Mouse (Mus musculus): ENCODE measurements around the gene Ier2. TPM values are rescaled to one million over a fixed set of nuclear protein-coding genes. Genes with fewer than 3 reads are reported as not detected.

Gene Ier2
- polyA plus RNA-seq, 1 experiment from 2014 or later, result 52.3 TPM

GRCm38 (mm10) chr8:84706610-84707266 is 44.1 kb upstream of the Ier2 start:
- Histone ChIP-seq H3K9ac (ENCODE audit: low read depth, low read length) (peak overlapping the region; percentile 72), H3K4me1 (ENCODE audit: control insufficient read depth, insufficient read depth, low read length) (peaks cover 50% of the 10 kb centered on the region), H3K4me2 (peak overlapping the region; percentile 57), H3K27ac (ENCODE audit: low read depth, low read length) (peak overlapping the region; percentile 79), H3K4me3 (ENCODE audit: low read depth, low read length) (peak overlapping the region; percentile 51), H3K9me3 (replicated peaks; ENCODE audit: control insufficient read depth, low read length) (no peaks in the 10 kb centered on the region), H3K27me3 (ENCODE audit: control insufficient read depth, insufficient read depth, low read length) (peaks cover 76% of the 10 kb centered on the region), H3K36me3 (ENCODE audit: control insufficient read depth, insufficient read depth, low read length) (no peaks in the 10 kb centered on the region)
- WGBS (ENCODE audit: insufficient replicate concordance), result 3% methylated on average over 45 of the region's 45 CpGs
- ATAC-seq (replicated peaks; ENCODE audit: insufficient number of reproducible peaks, low FRiP score, low TSS enrichment), result no peak; the same call in 1 of the 2 replicates

GRCm38 (mm10) chr8:84705960-84706359 is 43.3 kb upstream of the Ier2 start:
- Histone ChIP-seq H3K9me3 (replicated peaks; ENCODE audit: control insufficient read depth, low read length) (no peaks in the 10 kb centered on the region), H3K4me1 (ENCODE audit: control insufficient read depth, insufficient read depth, low read length) (peaks cover 52% of the 10 kb centered on the region), H3K4me3 (ENCODE audit: low read depth, low read length) (peak overlapping the region; percentile 51), H3K27ac (ENCODE audit: low read depth, low read length) (peak overlapping the region; percentile 91), H3K27me3 (ENCODE audit: control insufficient read depth, insufficient read depth, low read length) (peaks cover 70% of the 10 kb centered on the region), H3K9ac (ENCODE audit: low read depth, low read length) (peak overlapping the region; percentile 74), H3K36me3 (ENCODE audit: control insufficient read depth, insufficient read depth, low read length) (no peaks in the 10 kb centered on the region), H3K4me2 (peak overlapping the region; percentile 79)
- ATAC-seq (replicated peaks; ENCODE audit: insufficient number of reproducible peaks, low FRiP score, low TSS enrichment), result no peak
- 3% methylated on average over 12 of the region's 12 CpGs for WGBS (ENCODE audit: insufficient replicate concordance)

- Histone ChIP-seq H3K9me3 (replicated peaks; ENCODE audit: control insufficient read depth, low read length) (no peaks in the 10 kb centered on the region), H3K4me1 (ENCODE audit: control insufficient read depth, insufficient read depth, low read length) (peaks cover 56% of the 10 kb centered on the region), H3K4me3 (ENCODE audit: low read depth, low read length) (peak overlapping the region; percentile 51), H3K27me3 (ENCODE audit: control insufficient read depth, insufficient read depth, low read length) (peaks cover 66% of the 10 kb centered on the region), H3K27ac (ENCODE audit: low read depth, low read length) (peak overlapping the region; percentile 91), H3K9ac (ENCODE audit: low read depth, low read length) (peak overlapping the region; percentile 74), H3K36me3 (ENCODE audit: control insufficient read depth, insufficient read depth, low read length) (no peaks in the 10 kb centered on the region), H3K4me2 (peak overlapping the region; percentile 79)
- no peak for ATAC-seq (replicated peaks; ENCODE audit: insufficient number of reproducible peaks, low FRiP score, low TSS enrichment)
- WGBS (ENCODE audit: insufficient replicate concordance), result 2% methylated on average over 59 of the region's 61 CpGs
These were observed 42.5 kb upstream of the Ier2 start for GRCm38 (mm10) chr8:84704867-84705831.

GRCm38 (mm10) chr8:84704356-84704755 is 41.7 kb upstream of the Ier2 start:
- H3K9me3 ChIP-seq (replicated peaks; ENCODE audit: control insufficient read depth, low read length), result no peaks in the 10 kb centered on the region
- peak overlapping the region; percentile 72 for H3K9ac ChIP-seq (ENCODE audit: low read depth, low read length)
- peak overlapping the region; percentile 91 for H3K27ac ChIP-seq (ENCODE audit: low read depth, low read length)
- WGBS (ENCODE audit: insufficient replicate concordance), result 2% methylated on average over 16 of the region's 16 CpGs
- H3K4me2 ChIP-seq, result peak overlapping the region; percentile 79
- ATAC-seq (replicated peaks; ENCODE audit: insufficient number of reproducible peaks, low FRiP score, low TSS enrichment), result 0 out of 2 replicates have a peak, but pooled peaks have one; percentile 24
- H3K36me3 ChIP-seq (ENCODE audit: control insufficient read depth, insufficient read depth, low read length), result no peaks in the 10 kb centered on the region
- peak overlapping the region; percentile 51 for H3K4me3 ChIP-seq (ENCODE audit: low read depth, low read length)
- peaks cover 57% of the 10 kb centered on the region for H3K4me1 ChIP-seq (ENCODE audit: control insufficient read depth, insufficient read depth, low read length)
- H3K27me3 ChIP-seq (ENCODE audit: control insufficient read depth, insufficient read depth, low read length), result peaks cover 66% of the 10 kb centered on the region

GRCm38 (mm10) chr8:84703466-84704249 is 41.0 kb upstream of the Ier2 start:
- H3K4me1 ChIP-seq (ENCODE audit: control insufficient read depth, insufficient read depth, low read length), result peaks cover 51% of the 10 kb centered on the region
- ATAC-seq (replicated peaks; ENCODE audit: insufficient number of reproducible peaks, low FRiP score, low TSS enrichment), result no peak
- H3K4me3 ChIP-seq (ENCODE audit: low read depth, low read length), result peak overlapping the region; percentile 51
- peak overlapping the region; percentile 91 for H3K27ac ChIP-seq (ENCODE audit: low read depth, low read length)
- H3K9ac ChIP-seq (ENCODE audit: low read depth, low read length), result peak overlapping the region; percentile 72
- WGBS (ENCODE audit: insufficient replicate concordance), result 7% methylated on average over 38 of the region's 38 CpGs
- peaks cover 61% of the 10 kb centered on the region for H3K27me3 ChIP-seq (ENCODE audit: control insufficient read depth, insufficient read depth, low read length)
- no peaks in the 10 kb centered on the region for H3K36me3 ChIP-seq (ENCODE audit: control insufficient read depth, insufficient read depth, low read length)
- H3K9me3 ChIP-seq (replicated peaks; ENCODE audit: control insufficient read depth, low read length), result no peaks in the 10 kb centered on the region
- peak overlapping the region; percentile 79 for H3K4me2 ChIP-seq

- peak overlapping the region; percentile 72 for H3K9ac ChIP-seq (ENCODE audit: low read depth, low read length)
- H3K4me2 ChIP-seq, result peak overlapping the region; percentile 79
- WGBS (ENCODE audit: insufficient replicate concordance), result 69% methylated on average over 6 of the region's 6 CpGs
- H3K4me3 ChIP-seq (ENCODE audit: low read depth, low read length), result peak overlapping the region; percentile 51
- H3K4me1 ChIP-seq (ENCODE audit: control insufficient read depth, insufficient read depth, low read length), result peaks cover 48% of the 10 kb centered on the region
- H3K9me3 ChIP-seq (replicated peaks; ENCODE audit: control insufficient read depth, low read length), result no peaks in the 10 kb centered on the region
- peaks cover 55% of the 10 kb centered on the region for H3K27me3 ChIP-seq (ENCODE audit: control insufficient read depth, insufficient read depth, low read length)
- peak overlapping the region; percentile 91 for H3K27ac ChIP-seq (ENCODE audit: low read depth, low read length)
- H3K36me3 ChIP-seq (ENCODE audit: control insufficient read depth, insufficient read depth, low read length), result peaks cover under 1% of the 10 kb centered on the region; the same call in 1 of the 2 replicates
- ATAC-seq (replicated peaks; ENCODE audit: insufficient number of reproducible peaks, low FRiP score, low TSS enrichment), result no peak
These were observed 40.4 kb upstream of the Ier2 start for GRCm38 (mm10) chr8:84702963-84703465.

- WGBS (ENCODE audit: insufficient replicate concordance), result 69% methylated on average over 9 of the region's 9 CpGs
- peaks cover 50% of the 10 kb centered on the region for H3K27me3 ChIP-seq (ENCODE audit: control insufficient read depth, insufficient read depth, low read length)
- peak overlapping the region; percentile 79 for H3K4me2 ChIP-seq
- H3K4me1 ChIP-seq (ENCODE audit: control insufficient read depth, insufficient read depth, low read length), result peaks cover 44% of the 10 kb centered on the region
- peaks cover 5% of the 10 kb centered on the region; the same call in 1 of the 2 replicates for H3K36me3 ChIP-seq (ENCODE audit: control insufficient read depth, insufficient read depth, low read length)
- no peak for ATAC-seq (replicated peaks; ENCODE audit: insufficient number of reproducible peaks, low FRiP score, low TSS enrichment)
- H3K9me3 ChIP-seq (replicated peaks; ENCODE audit: control insufficient read depth, low read length), result no peaks in the 10 kb centered on the region
- peak overlapping the region; percentile 51 for H3K4me3 ChIP-seq (ENCODE audit: low read depth, low read length)
- H3K9ac ChIP-seq (ENCODE audit: low read depth, low read length), result peak overlapping the region; percentile 72
- peak overlapping the region; percentile 91 for H3K27ac ChIP-seq (ENCODE audit: low read depth, low read length)
These were observed 39.9 kb upstream of the Ier2 start for GRCm38 (mm10) chr8:84702561-84702960.
